Mouse (Mus musculus) megakaryocyte, embryonic 14.5 days (primary cell): ENCODE data around the gene Kdelr2. TPM values are rescaled to one million over a fixed set of nuclear protein-coding genes. Genes with fewer than 3 reads are reported as not detected.

Experiments used
- H3K27me3 ChIP-seq: replicated peaks from 2 replicates; pipeline ENCODE3; 2012; ENCODE audit warnings: inconsistent platforms
- H3K36me3 ChIP-seq: replicated peaks from 2 replicates; pipeline ENCODE3; 2012; ENCODE audit warnings: low read length, inconsistent platforms, mixed read lengths
- H3K4me1 ChIP-seq: 2 replicates; pipeline ENCODE4 v1.6.1; 2012; ENCODE audit warnings: inconsistent platforms
- H3K4me3 ChIP-seq: replicated peaks from 2 replicates; pipeline ENCODE3; 2012; ENCODE audit warnings: moderate library complexity, mild to moderate bottlenecking, inconsistent platforms
- H3K9me3 ChIP-seq: 2 replicates; pipeline ENCODE4 v1.6.1; 2012; ENCODE audit warnings: inconsistent platforms
- FLI1 ChIP-seq: IDR thresholded peaks from 2 replicates; pipeline ENCODE4 v1.6.1; 2012; ENCODE audit warnings: low read length, inconsistent platforms, mixed read lengths
- GATA1 ChIP-seq: IDR thresholded peaks from 3 replicates; pipeline ENCODE4 v1.6.1; 2012; ENCODE audit warnings: mixed read lengths, low read length, inconsistent platforms, borderline replicate concordance
- polyA plus RNA-seq: library from polyadenylated mRNA; stranded (reverse); fragments of >175 nt; gene quantifications from 2 replicates; pipeline ENCODE4 v1.2.3, GENCODE M21; 2012; ENCODE audit warnings: low replicate concordance; ENCODE audit not compliant: insufficient read depth

Gene Kdelr2
- polyA plus RNA-seq, 1 experiment = 69.6 TPM

DNA sequence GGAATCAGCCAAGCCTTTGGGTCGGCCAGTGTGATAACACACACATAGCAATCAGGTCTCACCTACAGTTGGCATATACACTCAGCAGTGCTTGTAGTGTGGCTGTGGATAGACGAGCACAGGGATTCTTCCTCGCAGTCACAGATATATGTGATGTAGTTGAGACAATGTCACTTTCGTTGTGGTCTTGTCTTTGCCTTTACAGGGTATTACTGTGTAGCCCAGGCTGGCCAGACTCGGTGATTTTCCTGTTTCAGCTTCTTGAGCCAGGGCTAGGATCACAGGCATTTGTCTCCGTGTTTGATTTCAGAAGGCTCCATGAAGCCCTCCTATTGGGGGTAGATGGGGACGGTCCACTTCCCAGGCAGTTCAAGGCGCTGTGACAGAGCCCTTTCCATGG is 66.0 kb downstream of the Kdelr2 start:
- peaks cover 79% of the 10 kb centered on the region for H3K36me3 ChIP-seq
- TF ChIP-seq FLI1 = no peak
- TF ChIP-seq GATA1 = no peak
- H3K9me3 ChIP-seq = no peaks in the 10 kb centered on the region
- peaks cover 75% of the 10 kb centered on the region for H3K4me1 ChIP-seq
- no peaks in the 10 kb centered on the region for H3K27me3 ChIP-seq
- H3K4me3 ChIP-seq = no peak overlapping the region

DNA sequence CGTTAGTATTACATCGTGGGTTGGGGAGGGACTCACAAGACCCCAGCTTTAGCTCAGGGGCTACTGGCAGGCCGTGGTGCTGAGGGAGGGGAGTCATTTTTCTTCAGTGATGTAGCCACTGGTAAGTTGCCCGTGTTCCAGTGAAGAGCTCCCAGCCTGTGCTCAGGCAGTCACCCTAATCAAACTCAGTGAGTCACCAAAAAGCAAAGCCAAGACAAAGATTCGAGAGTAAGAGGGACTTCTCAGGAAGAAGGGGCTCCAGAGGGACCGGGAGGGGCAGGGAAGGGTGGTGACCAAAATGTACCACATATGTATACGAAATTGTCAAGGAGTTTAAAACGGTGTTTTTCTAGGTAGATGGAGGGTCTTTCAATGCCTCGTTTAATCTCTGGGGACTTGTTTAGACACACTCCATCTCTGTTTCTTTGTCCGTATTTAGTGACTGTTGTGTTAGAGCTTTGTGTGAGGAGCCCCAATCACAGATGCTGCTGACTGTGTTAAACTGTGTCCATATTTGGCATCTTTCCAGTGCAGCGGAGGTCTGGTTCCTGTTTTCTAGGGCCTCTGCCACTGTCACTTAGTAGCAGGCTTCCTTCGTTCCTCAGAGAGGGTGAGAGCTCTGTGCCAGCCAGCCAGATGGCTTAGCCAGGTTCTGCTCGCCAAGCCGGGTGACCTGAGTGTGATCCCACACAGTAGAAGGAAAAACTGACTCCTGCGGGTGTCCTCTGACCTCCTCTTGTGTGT is 67.0 kb downstream of the Kdelr2 start:
- TF ChIP-seq FLI1 (no peak), GATA1 (no peak)
- H3K4me3 ChIP-seq = peak overlapping the region; percentile 23
- H3K4me1 ChIP-seq = peaks cover 70% of the 10 kb centered on the region
- no peaks in the 10 kb centered on the region for H3K9me3 ChIP-seq
- H3K27me3 ChIP-seq = no peaks in the 10 kb centered on the region
- peaks cover 89% of the 10 kb centered on the region for H3K36me3 ChIP-seq

DNA sequence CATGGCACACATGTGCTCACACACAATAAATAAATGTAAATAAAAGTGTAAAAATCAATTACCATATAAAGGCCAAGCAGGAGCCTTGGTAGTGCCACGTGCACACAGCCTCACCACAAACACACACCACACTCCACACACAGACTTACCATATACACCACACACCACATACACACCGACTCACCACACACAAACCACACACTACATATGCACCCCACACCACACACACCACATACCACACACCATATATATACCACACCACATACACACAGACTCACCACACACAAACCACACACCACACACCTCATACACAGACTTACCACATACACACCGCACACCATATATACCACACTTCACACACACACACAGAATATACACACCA is 67.5 kb downstream of the Kdelr2 start:
- Histone ChIP-seq H3K4me3 (peak overlapping the region; percentile 76), H3K4me1 (peaks cover 65% of the 10 kb centered on the region), H3K36me3 (peaks cover 94% of the 10 kb centered on the region), H3K9me3 (no peaks in the 10 kb centered on the region), H3K27me3 (no peaks in the 10 kb centered on the region)
- no peak for TF ChIP-seq FLI1
- TF ChIP-seq GATA1 = no peak; the same call in 2 of the 3 replicates

Other genes with a start within 250 kb of the Kdelr2 start
- 0.18 and 3.4 TPM in 2 replicates for gene Rbak, start 223.1 kb upstream of the Kdelr2 start, polyA plus RNA-seq
- gene Spdye4b, start 222.8 kb upstream of the Kdelr2 start, polyA plus RNA-seq = not detected in 2 replicates
- gene Spdye4a, start 176.9 kb upstream of the Kdelr2 start, polyA plus RNA-seq = not detected in 2 replicates
- gene Zfp12, start 168.7 kb upstream of the Kdelr2 start, polyA plus RNA-seq = 1.3 and 1.7 TPM in 2 replicates
- gene Zfp316, start 133.8 kb upstream of the Kdelr2 start, polyA plus RNA-seq = 1.1 and 1.7 TPM in 2 replicates
- gene Zfp853, start 110.2 kb upstream of the Kdelr2 start, polyA plus RNA-seq = 0.06 TPM in 1 of 2 replicates, not detected in the other
- gene E130309D02Rik, start 88.5 kb upstream of the Kdelr2 start, polyA plus RNA-seq = 53.2 and 90.1 TPM in 2 replicates
- gene Zdhhc4, start 74.6 kb upstream of the Kdelr2 start, polyA plus RNA-seq = 56.0 and 65.8 TPM in 2 replicates
- not detected in 2 replicates for gene Grid2ip, start 46.5 kb upstream of the Kdelr2 start, polyA plus RNA-seq
- gene Daglb, start 60.7 kb downstream of the Kdelr2 start, polyA plus RNA-seq = 5.3 and 8.6 TPM in 2 replicates
- gene Rac1, start 124.2 kb downstream of the Kdelr2 start, polyA plus RNA-seq = 176 and 178 TPM in 2 replicates
- gene Cyth3, start 218.6 kb downstream of the Kdelr2 start, polyA plus RNA-seq = 4.7 and 5.8 TPM in 2 replicates